Mouse (Mus musculus): ENCODE results near the gene Vasp. TPM values are rescaled to one million over a fixed set of nuclear protein-coding genes. Genes with fewer than 3 reads are reported as not detected.

Vasp gene
- total and polyA plus RNA-seq, 2 experiments from 2014 or later, result 72.2 to 127 TPM

DNA sequence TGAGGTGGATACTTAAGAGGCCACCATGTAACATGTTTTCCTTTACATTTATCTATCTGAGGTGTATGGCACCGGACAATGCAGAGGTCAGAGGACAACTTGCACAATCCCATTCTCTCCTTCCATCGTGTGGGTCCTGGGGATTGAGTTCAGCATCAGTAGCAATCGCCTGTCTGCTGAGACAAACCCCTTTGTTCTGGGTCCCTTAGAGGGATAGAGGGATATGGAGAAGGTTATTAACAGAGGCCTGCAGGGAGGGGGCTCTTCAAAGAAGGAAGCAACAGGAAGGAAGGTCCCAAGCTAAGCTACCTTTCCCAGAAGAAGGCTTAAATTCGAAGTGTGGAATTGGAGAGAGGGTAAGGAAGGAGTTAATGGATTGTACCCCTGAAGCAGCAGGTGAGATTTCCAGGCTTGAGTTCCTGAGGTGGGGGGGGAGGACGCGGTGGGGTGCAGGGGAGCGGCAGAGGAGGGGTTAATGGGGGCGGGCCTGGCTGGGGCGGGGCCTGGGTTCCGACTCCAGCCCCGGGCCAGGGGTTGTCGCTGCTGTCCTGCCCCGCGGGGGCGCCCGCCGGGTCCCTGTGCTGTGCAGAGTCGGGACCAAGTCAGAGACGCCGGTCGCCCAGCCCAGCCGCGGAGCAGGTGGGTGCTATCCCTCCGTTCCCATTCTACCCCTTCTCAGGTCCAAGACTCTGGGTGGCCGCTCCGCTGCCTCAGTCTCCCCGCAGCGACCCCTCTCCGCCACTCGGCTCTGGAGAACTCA, 59.4 kb downstream of the Vasp start, which contains the start of gene Gpr4:
Gene Gpr4, plus strand, starts transcription at position 543 of the 760 bp plus-strand sequence.
- TF ChIP-seq EP300 (IDR thresholded peaks at IDR 0.05; ENCODE audit: low read depth), result no peak
- no peak; the same call in 1 of the 2 replicates for TF ChIP-seq CTCF (IDR thresholded peaks at IDR 0.05; ENCODE audit: low read depth)
- Histone ChIP-seq H3K4me2 (ENCODE audit: low read depth, low read length) (peak within 1 kb of the TSS; percentile 67), H3K9ac (replicated peaks; ENCODE audit: low read depth, low read length) (peak within 1 kb of the TSS; percentile 36), H3K4me3 (ENCODE audit: low read depth, low read length) (peak within 1 kb of the TSS; percentile 52), H3K9me3 (replicated peaks; ENCODE audit: control insufficient read depth, low read length) (no peaks in the 10 kb centered on the region), H3K27ac (ENCODE audit: low read depth) (peak within 1 kb of the TSS; percentile 44; the same call in 1 of the 2 replicates), H3K4me1 (ENCODE audit: control insufficient read depth, insufficient read depth) (0 out of 2 replicates have a peak, but pooled peaks cover 3% of the 10 kb centered on the region), H3K36me3 (replicated peaks; ENCODE audit: control insufficient read depth, insufficient read depth, low read length) (no peaks in the 10 kb centered on the region), H3K27me3 (ENCODE audit: control insufficient read depth, insufficient read depth, low read length) (0 out of 2 replicates have a peak, but pooled peaks cover 3% of the 10 kb centered on the region)
- DNase-seq (ENCODE audit: low spot score) (peak; percentile 24), ATAC-seq (ENCODE audit: insufficient read depth, low read depth) (peak; percentile 76)
- WGBS, result 4% methylated on average over 28 of the region's 30 CpGs

DNA sequence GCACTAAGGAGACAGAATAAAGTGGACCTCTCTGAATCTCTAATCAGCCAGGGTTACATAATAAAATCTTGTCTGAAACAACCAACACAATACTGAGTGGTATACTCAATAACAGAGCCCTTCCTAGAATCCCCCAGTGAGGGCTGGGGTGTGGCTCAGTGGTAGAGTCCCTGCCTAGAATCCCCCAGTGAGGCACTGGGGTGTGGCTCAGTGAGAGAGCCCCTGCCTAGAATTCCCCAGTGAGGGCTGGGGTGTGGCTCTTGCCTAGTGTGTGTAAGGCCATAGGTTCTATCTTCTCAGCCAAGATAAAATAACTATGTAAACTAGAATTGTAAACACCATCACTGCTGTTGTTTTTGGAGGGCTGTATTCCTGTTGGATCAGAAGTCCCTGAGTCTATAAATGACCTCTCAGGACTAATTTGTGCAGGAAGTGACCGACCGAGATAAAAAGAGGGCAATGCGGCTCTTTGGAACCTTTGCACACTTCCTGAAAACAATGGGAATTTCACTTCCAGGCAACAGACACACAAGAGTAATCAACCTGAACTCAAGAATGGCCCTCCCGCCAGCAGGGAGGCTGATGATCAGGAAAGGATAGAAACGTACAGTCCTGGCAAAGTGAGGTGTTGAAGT, 60.5 kb downstream of the Vasp start:
- 0 out of 2 replicates have a peak, but pooled peaks cover 3% of the 10 kb centered on the region for H3K4me1 ChIP-seq (ENCODE audit: control insufficient read depth, insufficient read depth)

DNA sequence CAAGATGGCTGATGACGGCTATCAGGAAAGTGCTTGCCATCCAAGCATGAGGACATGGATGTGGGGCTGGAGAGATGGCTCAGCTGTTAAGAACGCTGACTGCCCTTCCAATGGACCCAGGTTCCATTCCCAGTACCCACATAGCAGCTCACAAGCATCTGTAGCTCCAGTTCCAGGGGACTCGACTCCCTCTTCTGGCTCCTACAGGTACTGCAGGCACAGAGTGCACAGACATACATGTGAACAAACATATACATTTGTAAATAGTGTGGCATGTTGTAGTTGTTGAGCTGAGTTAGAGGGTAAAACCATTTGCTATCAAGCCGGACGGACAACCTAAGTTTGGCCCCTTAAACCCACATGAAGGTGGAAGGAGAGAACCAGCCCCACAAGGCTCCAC, 61.6 kb downstream of the Vasp start:
- Histone ChIP-seq H3K4me1 (ENCODE audit: control insufficient read depth, insufficient read depth) (0 out of 2 replicates have a peak, but pooled peaks cover 3% of the 10 kb centered on the region), H3K27ac (ENCODE audit: low read depth) (no peak overlapping the region)

More for the DNA sequence above, 60.5 kb downstream of the Vasp start:
- H3K36me3 ChIP-seq (replicated peaks; ENCODE audit: control insufficient read depth, insufficient read depth, low read length), result 0 out of 2 replicates have a peak, but pooled peaks cover under 1% of the 10 kb centered on the region
- H3K9me3 ChIP-seq (replicated peaks; ENCODE audit: control insufficient read depth, low read length), result no peaks in the 10 kb centered on the region
- H3K27ac ChIP-seq (ENCODE audit: low read depth), result peak overlapping the region; percentile 46; the same call in 1 of the 2 replicates
- H3K4me3 ChIP-seq (ENCODE audit: low read depth, low read length), result no peak overlapping the region
- TF ChIP-seq CTCF (IDR thresholded peaks at IDR 0.05; ENCODE audit: low read depth) (no peak), EP300 (IDR thresholded peaks at IDR 0.05; ENCODE audit: low read depth) (no peak)
- DNase-seq (ENCODE audit: low spot score) (no peak), ATAC-seq (ENCODE audit: insufficient read depth, low read depth) (no peak)
- H3K9ac ChIP-seq (replicated peaks; ENCODE audit: low read depth, low read length), result no peak overlapping the region
- H3K27me3 ChIP-seq (ENCODE audit: control insufficient read depth, insufficient read depth, low read length), result no peaks in the 10 kb centered on the region
- WGBS, result 49% methylated on average over 5 of the region's 5 CpGs
- no peak overlapping the region for H3K4me2 ChIP-seq (ENCODE audit: low read depth, low read length)

DNA sequence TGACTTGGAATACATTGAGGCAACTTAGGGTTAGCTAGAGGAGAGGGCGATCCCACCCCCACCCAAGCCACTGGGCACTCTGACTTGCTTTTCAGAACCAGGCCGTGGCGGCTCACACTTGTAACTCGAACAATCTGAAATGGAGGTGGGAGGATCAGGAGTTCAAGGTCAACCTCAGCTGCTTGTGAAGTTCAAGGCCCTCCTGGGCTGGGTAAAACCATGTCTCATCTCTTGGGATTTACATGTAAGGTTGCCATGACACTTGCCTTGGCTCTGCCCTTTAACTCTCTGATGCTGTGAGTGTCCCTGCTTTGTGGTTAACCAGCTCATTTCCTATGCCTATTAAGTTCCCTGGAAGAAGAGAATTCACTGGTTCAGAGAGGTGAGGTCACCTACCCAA, 62.1 kb downstream of the Vasp start:
- no peak overlapping the region for H3K9ac ChIP-seq (replicated peaks; ENCODE audit: low read depth, low read length)
- ATAC-seq (ENCODE audit: insufficient read depth, low read depth) (no peak), DNase-seq (ENCODE audit: low spot score) (no peak)
- no peaks in the 10 kb centered on the region for H3K9me3 ChIP-seq (replicated peaks; ENCODE audit: control insufficient read depth, low read length)
- H3K27ac ChIP-seq (ENCODE audit: low read depth), result no peak overlapping the region
- TF ChIP-seq CTCF (IDR thresholded peaks at IDR 0.05; ENCODE audit: low read depth) (no peak), EP300 (IDR thresholded peaks at IDR 0.05; ENCODE audit: low read depth) (no peak)
- no peak overlapping the region for H3K4me2 ChIP-seq (ENCODE audit: low read depth, low read length)
- H3K4me1 ChIP-seq (ENCODE audit: control insufficient read depth, insufficient read depth), result 0 out of 2 replicates have a peak, but pooled peaks cover 3% of the 10 kb centered on the region
- peaks cover 15% of the 10 kb centered on the region for H3K36me3 ChIP-seq (replicated peaks; ENCODE audit: control insufficient read depth, insufficient read depth, low read length)
- H3K27me3 ChIP-seq (ENCODE audit: control insufficient read depth, insufficient read depth, low read length), result no peaks in the 10 kb centered on the region
- no peak overlapping the region for H3K4me3 ChIP-seq (ENCODE audit: low read depth, low read length)
- 76% methylated on average over 4 of the region's 4 CpGs for WGBS

More for the DNA sequence above, 61.6 kb downstream of the Vasp start:
- no peak overlapping the region for H3K4me2 ChIP-seq (ENCODE audit: low read depth, low read length)
- peaks cover 11% of the 10 kb centered on the region; the same call in 1 of the 2 replicates for H3K36me3 ChIP-seq (replicated peaks; ENCODE audit: control insufficient read depth, insufficient read depth, low read length)
- H3K9me3 ChIP-seq (replicated peaks; ENCODE audit: control insufficient read depth, low read length), result no peaks in the 10 kb centered on the region
- WGBS, result 85% methylated on average over 5 of the region's 5 CpGs
- ATAC-seq (ENCODE audit: insufficient read depth, low read depth) (no peak), DNase-seq (ENCODE audit: low spot score) (no peak)
- no peaks in the 10 kb centered on the region for H3K27me3 ChIP-seq (ENCODE audit: control insufficient read depth, insufficient read depth, low read length)
- no peak overlapping the region for H3K9ac ChIP-seq (replicated peaks; ENCODE audit: low read depth, low read length)
- TF ChIP-seq CTCF (IDR thresholded peaks at IDR 0.05; ENCODE audit: low read depth) (0 out of 2 replicates have a peak, but pooled peaks have one; percentile 17), EP300 (IDR thresholded peaks at IDR 0.05; ENCODE audit: low read depth) (no peak)
- no peak overlapping the region for H3K4me3 ChIP-seq (ENCODE audit: low read depth, low read length)

DNA sequence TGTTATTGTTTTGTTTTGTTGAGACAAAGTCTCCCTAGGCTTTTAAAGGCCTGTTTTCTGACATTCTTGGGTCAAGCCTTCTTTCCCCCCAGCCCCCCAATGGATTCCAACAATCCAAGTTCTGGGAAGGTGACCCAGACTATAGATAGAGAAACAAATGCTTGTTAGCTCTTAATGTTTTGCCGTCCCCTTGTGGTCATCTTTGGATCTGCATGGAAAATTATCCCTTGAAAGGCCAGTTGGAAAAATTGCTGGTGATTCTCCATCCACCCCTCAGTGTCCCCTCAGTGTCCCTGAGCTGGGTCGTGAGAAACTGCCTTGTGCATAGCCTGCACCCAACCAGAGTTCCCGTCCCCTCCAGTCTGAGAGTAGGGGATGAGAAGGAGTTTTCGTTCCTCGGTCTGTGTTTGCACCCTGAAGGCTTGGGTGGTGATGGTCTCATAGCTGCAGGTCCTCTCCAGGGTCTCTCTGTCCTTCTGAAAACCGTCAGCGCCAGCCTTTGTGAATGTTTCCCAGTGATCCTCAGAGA, 62.6 kb downstream of the Vasp start:
- no peak for TF ChIP-seq EP300 (IDR thresholded peaks at IDR 0.05; ENCODE audit: low read depth)
- peak; percentile 93 for TF ChIP-seq CTCF (IDR thresholded peaks at IDR 0.05; ENCODE audit: low read depth)
- Histone ChIP-seq H3K27ac (ENCODE audit: low read depth) (no peak overlapping the region), H3K9ac (replicated peaks; ENCODE audit: low read depth, low read length) (no peak overlapping the region), H3K9me3 (replicated peaks; ENCODE audit: control insufficient read depth, low read length) (no peaks in the 10 kb centered on the region), H3K36me3 (replicated peaks; ENCODE audit: control insufficient read depth, insufficient read depth, low read length) (peaks cover 20% of the 10 kb centered on the region), H3K4me3 (ENCODE audit: low read depth, low read length) (no peak overlapping the region), H3K4me1 (ENCODE audit: control insufficient read depth, insufficient read depth) (0 out of 2 replicates have a peak, but pooled peaks cover 3% of the 10 kb centered on the region), H3K4me2 (ENCODE audit: low read depth, low read length) (no peak overlapping the region), H3K27me3 (ENCODE audit: control insufficient read depth, insufficient read depth, low read length) (no peaks in the 10 kb centered on the region)
- no peak for ATAC-seq (ENCODE audit: insufficient read depth, low read depth)
- 43% methylated on average over 7 of the region's 7 CpGs for WGBS
- peak; percentile 67 for DNase-seq (ENCODE audit: low spot score)

Measured in heart, postnatal 0 days (tissue).